Mouse (Mus musculus) neural tube, embryonic 15.5 days (tissue): ENCODE measurements at regions not wholly inside any gene's neighbourhood (a gene's known extent, or its start where the extent isn't known, plus 50 kb on each side); places are given as distances from the start of the nearest gene placed in this dataset.
"Not testable (repeated sequence)": the region's sequence is repeated elsewhere in the genome, so short reads cannot be mapped to it uniquely, and the experiment has no call there.

ENCODE experiments used
- ATAC-seq: fragments of 200-750 bp; cut with Nextera tagmentation; 2 replicates; pipeline ENCODE4 v1.8.0; 2017; ENCODE audit warnings: mild to moderate bottlenecking, moderate TSS enrichment, moderate library complexity; ENCODE audit not compliant: low FRiP score
- H3K27ac ChIP-seq: fragments of 300-500 bp; sonication (generic); replicated peaks from 2 replicates; pipeline ENCODE4 v1.5.1; 2015; ENCODE audit warnings: mild to moderate bottlenecking, inconsistent platforms
- H3K27me3 ChIP-seq: fragments of 300-500 bp; sonication (generic); replicated peaks from 2 replicates; pipeline ENCODE4 v1.6.1; 2015; ENCODE audit warnings: inconsistent platforms
- H3K36me3 ChIP-seq: fragments of 300-500 bp; sonication (generic); 2 replicates; pipeline ENCODE4 v1.6.1; 2015; ENCODE audit warnings: inconsistent platforms
- H3K4me1 ChIP-seq: fragments of 300-500 bp; sonication (generic); 2 replicates; pipeline ENCODE4 v1.6.1; 2015; ENCODE audit warnings: inconsistent platforms
- H3K4me2 ChIP-seq: fragments of 300-500 bp; sonication (generic); 2 replicates; pipeline ENCODE4 v1.6.1; 2015; ENCODE audit warnings: inconsistent platforms, mild to moderate bottlenecking, moderate library complexity
- H3K4me3 ChIP-seq: fragments of 300-500 bp; sonication (generic); replicated peaks from 2 replicates; pipeline ENCODE4 v1.5.1; 2015; ENCODE audit warnings: mild to moderate bottlenecking, inconsistent platforms
- H3K9ac ChIP-seq: fragments of 300-500 bp; sonication (generic); replicated peaks from 2 replicates; pipeline ENCODE4 v1.6.1; 2015; ENCODE audit warnings: mild to moderate bottlenecking, inconsistent platforms
- H3K9me3 ChIP-seq: fragments of 300-500 bp; sonication (generic); replicated peaks from 2 replicates; pipeline ENCODE4 v1.6.1; 2016; ENCODE audit warnings: inconsistent platforms
- WGBS: fragments of 180-500 bp; shearing (Covaris S2); methylation state at CpG from one replicate; pipeline ENCODE4 v1.1.7; 2015; ENCODE audit warnings: mixed read lengths; 5-methylcytosine and 5-hydroxymethylcytosine counted together

DNA sequence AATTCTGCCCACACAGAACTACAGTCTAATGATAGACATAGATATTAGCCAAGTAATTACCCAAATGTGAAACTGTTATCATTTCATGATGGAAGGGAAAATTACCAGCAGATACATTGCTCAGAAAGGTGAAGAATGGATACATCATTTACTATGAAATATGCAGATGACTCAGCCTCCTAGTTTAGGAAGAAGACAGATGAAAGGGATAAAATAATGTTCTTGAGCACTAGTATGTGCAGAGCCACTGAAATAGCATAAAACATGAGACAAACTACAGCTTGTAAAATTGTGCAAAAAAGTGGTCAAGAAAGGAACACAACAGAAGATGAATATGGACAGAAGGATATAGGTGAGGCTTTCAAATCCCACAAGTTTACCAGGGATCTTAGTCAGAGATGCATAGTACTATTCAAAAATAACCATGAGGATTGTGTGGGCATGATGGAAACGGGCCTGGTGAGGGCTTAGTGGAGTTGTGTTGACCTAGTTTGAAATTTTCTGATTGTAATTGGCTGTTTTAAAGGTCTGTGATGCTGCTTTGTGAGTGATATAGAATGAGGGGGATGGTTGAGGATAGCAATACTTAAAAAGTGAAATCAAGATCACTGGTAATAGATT, 883.3 kb downstream of the Dnajb9 start:
- ATAC-seq: no peak
- Histone ChIP-seq H3K4me2 (no peak overlapping the region), H3K9ac (no peak overlapping the region), H3K27ac (no peak overlapping the region), H3K27me3 (no peaks in the 10 kb centered on the region), H3K9me3 (no peaks in the 10 kb centered on the region), H3K4me1 (no peaks in the 10 kb centered on the region), H3K4me3 (no peak overlapping the region), H3K36me3 (no peaks in the 10 kb centered on the region)
- WGBS: 81% methylated on average over 1 of the region's 1 CpGs

DNA sequence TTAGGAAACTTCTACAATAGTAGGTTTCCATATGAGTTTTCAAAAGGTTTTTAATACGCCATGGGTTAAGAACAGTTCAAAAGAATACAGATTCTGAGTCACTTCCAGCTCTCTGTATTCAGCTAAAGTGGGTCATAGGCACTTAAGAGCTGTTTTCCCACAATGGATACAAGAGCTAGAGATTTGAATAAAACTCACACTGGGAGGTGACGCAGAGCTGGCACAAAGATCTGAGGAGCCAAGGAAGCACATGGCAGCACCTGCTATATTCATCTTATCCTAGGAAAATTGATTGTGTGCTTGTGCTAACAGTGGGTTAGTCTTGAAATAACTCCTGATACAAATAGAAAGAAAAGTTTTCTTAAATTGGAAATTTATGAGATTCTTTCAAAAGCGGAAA, 899.8 kb downstream of the Dnajb9 start:
- no peak overlapping the region for H3K4me3 ChIP-seq
- no peaks in the 10 kb centered on the region for H3K36me3 ChIP-seq
- no peaks in the 10 kb centered on the region for H3K27me3 ChIP-seq
- ATAC-seq: no peak
- 86% methylated on average over 3 of the region's 3 CpGs for WGBS
- no peaks in the 10 kb centered on the region for H3K9me3 ChIP-seq
- no peaks in the 10 kb centered on the region for H3K4me1 ChIP-seq
- no peak overlapping the region for H3K4me2 ChIP-seq
- H3K27ac ChIP-seq: no peak overlapping the region
- H3K9ac ChIP-seq: no peak overlapping the region

DNA sequence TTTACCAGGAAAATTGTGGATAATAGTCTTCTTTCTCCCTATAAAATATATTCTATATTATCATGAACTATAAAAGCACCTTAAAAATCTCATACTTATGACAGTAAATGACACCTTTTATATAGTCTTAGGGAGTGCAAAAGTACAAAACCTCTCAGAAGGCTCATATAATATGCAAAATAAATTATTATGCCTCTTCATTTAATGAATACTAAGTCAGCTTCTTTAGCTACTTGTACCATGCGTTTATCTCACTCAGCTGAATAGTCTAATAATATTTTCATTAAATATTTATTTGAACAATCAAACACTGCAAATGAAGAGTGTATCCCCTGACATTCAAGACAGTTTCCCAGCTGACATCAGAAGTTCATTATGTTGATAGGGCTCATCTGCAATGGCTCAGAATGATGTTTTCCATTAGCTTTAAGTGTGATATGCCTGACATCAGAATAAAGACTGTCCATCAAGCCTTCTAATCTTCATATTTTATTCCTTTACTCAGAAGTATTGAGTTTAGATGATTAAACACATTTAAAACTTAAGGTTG, 903.5 kb downstream of the Dnajb9 start:
- WGBS: 55% methylated on average over 1 of the region's 1 CpGs
- Histone ChIP-seq H3K4me3 (no peak overlapping the region), H3K4me2 (no peak overlapping the region), H3K27ac (no peak overlapping the region), H3K9me3 (no peaks in the 10 kb centered on the region), H3K27me3 (no peaks in the 10 kb centered on the region), H3K4me1 (no peaks in the 10 kb centered on the region), H3K9ac (no peak overlapping the region), H3K36me3 (no peaks in the 10 kb centered on the region)
- no peak for ATAC-seq

DNA sequence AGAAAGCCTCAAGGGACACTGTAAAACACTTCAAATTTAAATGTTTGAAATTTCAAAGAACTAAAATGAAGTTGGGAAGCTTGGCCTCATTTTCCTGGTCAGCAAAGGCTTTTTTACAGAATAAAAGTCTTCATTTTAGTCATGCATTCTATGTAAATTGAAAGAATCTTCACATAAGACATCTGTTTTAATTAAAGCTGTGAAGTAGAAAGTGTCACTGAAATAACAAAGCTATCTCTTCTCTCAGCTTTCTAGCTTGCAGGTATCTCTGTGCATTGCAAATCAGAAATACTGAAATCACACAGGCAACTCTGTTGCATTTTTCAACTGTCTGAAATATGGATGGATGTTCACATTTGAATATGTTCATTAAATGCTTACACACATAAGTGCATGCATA, 909.6 kb downstream of the Dnajb9 start:
- no peak overlapping the region for H3K4me3 ChIP-seq
- no peaks in the 10 kb centered on the region for H3K36me3 ChIP-seq
- H3K4me1 ChIP-seq: no peaks in the 10 kb centered on the region
- no peaks in the 10 kb centered on the region for H3K27me3 ChIP-seq
- H3K9ac ChIP-seq: no peak overlapping the region
- no peak overlapping the region for H3K27ac ChIP-seq
- no peaks in the 10 kb centered on the region for H3K9me3 ChIP-seq
- no peak for ATAC-seq
- no peak overlapping the region for H3K4me2 ChIP-seq

DNA sequence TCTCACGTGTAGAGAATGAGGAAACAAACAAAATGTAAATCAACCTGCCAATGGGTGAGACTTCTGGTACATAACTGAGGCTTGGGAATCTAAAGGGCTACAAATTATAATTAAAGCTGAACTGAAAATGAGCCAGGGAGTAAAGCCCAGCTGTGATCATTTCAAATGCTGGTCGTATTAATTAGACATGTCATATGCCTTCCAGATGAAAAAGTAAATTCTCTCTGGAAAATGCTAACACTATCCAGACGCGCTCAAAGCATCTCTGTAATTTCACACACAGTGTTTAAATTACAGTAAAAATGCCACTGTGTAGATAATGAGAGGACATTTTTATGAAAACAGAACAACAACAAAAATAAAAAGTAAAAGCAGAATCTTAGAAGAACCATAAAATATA, 929.7 kb downstream of the Dnajb9 start:
- Histone ChIP-seq H3K9ac (no peak overlapping the region), H3K36me3 (no peaks in the 10 kb centered on the region), H3K4me2 (no peak overlapping the region), H3K27me3 (no peaks in the 10 kb centered on the region), H3K9me3 (no peaks in the 10 kb centered on the region), H3K27ac (no peak overlapping the region), H3K4me1 (no peaks in the 10 kb centered on the region), H3K4me3 (no peak overlapping the region)
- ATAC-seq: no peak
- 34% methylated on average over 4 of the region's 4 CpGs for WGBS

DNA sequence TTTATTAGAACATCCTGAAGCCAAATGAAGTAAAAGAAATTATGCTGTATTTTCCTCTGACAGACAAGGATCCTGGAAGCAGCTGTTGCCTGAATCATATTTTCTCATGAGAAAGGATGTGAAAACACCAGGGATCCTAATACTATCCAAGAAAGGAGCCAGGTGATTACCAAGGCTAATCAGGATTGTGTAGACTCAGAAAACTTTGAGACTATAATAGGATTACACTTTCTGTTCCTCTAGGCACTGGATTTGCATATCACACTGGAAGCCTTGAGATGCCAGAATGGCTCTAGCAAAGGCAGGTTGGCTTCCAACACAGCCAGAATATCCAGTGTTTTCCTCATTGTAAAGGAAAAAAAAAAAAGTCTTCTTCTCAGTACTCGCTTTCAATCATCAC, 945.1 kb downstream of the Dnajb9 start:
- Histone ChIP-seq H3K4me3 (no peak overlapping the region), H3K4me1 (no peaks in the 10 kb centered on the region), H3K27me3 (no peaks in the 10 kb centered on the region), H3K36me3 (no peaks in the 10 kb centered on the region), H3K27ac (no peak overlapping the region), H3K4me2 (no peak overlapping the region), H3K9me3 (no peaks in the 10 kb centered on the region), H3K9ac (no peak overlapping the region)
- 89% methylated on average over 1 of the region's 1 CpGs for WGBS
- no peak for ATAC-seq

DNA sequence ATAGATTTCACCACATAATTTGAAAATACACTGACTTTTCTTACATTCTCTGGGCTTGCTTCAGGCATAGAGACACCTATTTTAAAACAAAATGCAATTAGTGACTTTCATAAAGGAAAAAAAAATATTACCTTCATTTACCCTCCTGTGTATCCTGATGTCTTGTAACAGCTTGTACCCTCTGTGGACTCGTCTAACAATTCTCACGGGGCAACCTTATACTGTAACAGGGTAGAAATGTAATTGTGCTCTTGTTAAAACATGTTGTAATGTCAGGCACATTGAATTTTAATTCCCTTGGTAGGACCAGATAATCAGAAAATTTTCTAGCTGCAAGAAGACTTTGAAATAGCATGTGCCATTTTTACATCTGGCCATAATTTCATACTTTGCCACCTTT, 946.3 kb downstream of the Dnajb9 start:
- no peak overlapping the region for H3K4me3 ChIP-seq
- H3K36me3 ChIP-seq: no peaks in the 10 kb centered on the region
- no peak for ATAC-seq
- no peaks in the 10 kb centered on the region for H3K9me3 ChIP-seq
- H3K4me1 ChIP-seq: no peaks in the 10 kb centered on the region
- no peak overlapping the region for H3K27ac ChIP-seq
- no peaks in the 10 kb centered on the region for H3K27me3 ChIP-seq
- no peak overlapping the region for H3K4me2 ChIP-seq
- H3K9ac ChIP-seq: no peak overlapping the region
- 55% methylated on average over 2 of the region's 2 CpGs for WGBS

DNA sequence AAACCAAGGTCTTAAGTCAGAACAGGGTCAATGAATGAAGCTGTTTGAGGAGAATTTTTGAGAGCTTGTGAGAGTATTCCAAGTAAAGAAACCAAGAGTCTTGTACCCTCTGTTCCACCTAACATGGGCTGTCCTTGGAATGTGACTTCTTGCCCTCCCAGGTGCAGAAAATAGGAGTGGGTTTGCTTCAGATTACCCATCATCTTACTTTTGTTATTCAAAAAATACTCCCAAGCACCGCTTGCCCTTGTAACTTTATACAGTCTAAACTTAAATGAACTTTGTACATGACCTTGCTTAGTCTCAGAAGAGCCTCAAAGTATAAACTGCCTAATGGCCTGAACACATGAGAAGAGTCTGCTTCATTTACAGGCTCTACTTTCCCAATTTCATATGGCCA, 984.2 kb downstream of the Dnajb9 start:
- H3K9me3 ChIP-seq: no peaks in the 10 kb centered on the region
- no peaks in the 10 kb centered on the region for H3K36me3 ChIP-seq
- 90% methylated on average over 1 of the region's 1 CpGs for WGBS
- H3K4me3 ChIP-seq: no peak overlapping the region
- H3K9ac ChIP-seq: no peak overlapping the region
- H3K27ac ChIP-seq: no peak overlapping the region
- H3K4me1 ChIP-seq: peaks cover 9% of the 10 kb centered on the region; the same call in 1 of the 2 replicates
- no peaks in the 10 kb centered on the region for H3K27me3 ChIP-seq
- no peak overlapping the region for H3K4me2 ChIP-seq
- no peak for ATAC-seq

DNA sequence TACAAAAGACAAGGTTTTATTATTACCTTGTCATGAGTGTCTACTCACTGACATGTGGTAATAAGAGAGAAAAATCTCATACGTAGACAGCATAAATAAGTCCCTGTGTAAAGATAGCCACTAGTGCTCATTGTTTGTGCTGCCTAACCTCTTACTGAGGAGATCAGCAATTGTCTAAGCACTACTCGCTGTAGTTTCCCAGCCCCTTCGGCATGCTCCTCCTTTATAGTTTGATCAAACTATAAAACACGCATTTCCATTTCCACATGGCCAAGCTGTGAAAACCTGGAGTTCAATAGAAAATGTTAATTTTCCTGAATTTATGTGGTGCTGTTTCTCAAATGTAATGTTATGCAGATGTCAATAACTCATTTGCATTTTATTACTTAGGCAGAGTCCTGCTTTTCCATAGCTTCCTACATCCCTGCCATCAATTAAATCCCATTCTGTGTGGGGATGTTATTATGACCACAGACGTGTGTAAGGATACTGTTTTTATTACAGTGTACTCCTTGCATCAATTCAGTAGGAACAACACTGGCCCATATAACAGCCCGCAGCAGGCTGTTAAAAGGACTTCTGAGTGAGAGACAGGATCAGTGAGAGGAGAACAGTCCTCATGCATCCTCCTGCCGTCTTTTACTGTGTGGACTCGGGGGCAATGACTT, 986.2 kb downstream of the Dnajb9 start:
- no peaks in the 10 kb centered on the region for H3K27me3 ChIP-seq
- H3K4me1 ChIP-seq: peaks cover 9% of the 10 kb centered on the region; the same call in 1 of the 2 replicates
- H3K9ac ChIP-seq: no peak overlapping the region
- peak; percentile 45; the same call in 1 of the 2 replicates for ATAC-seq
- no peak overlapping the region for H3K27ac ChIP-seq
- no peaks in the 10 kb centered on the region for H3K36me3 ChIP-seq
- H3K4me2 ChIP-seq: peak overlapping the region; percentile 38
- WGBS: 15% methylated on average over 8 of the region's 8 CpGs
- no peak overlapping the region for H3K4me3 ChIP-seq
- H3K9me3 ChIP-seq: no peaks in the 10 kb centered on the region

DNA sequence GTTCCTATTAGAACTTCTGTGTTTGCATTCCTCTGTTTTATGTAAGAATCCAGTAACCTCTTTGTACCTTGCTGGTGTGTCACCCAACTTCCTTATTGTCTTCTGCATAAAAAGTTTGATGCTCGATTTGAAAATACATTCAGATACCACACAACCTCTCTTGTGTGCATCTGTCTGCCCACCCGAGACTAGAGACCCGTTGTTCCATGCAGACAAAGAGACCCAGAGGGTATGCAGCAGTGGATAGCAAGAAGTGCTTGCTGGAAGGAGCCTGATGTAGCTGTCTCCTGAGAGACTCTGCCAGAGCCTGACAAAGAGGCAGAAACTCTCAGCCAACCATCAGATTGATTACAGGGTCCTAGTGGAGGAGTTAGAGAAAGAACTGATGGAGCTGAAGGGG, 997.8 kb downstream of the Dnajb9 start:
- H3K4me3 ChIP-seq, H3K27me3 ChIP-seq, H3K36me3 ChIP-seq, H3K4me1 ChIP-seq, H3K9me3 ChIP-seq, H3K27ac ChIP-seq, H3K4me2 ChIP-seq, H3K9ac ChIP-seq, ATAC-seq: not testable (repeated sequence)
- 88% methylated on average over 3 of the region's 3 CpGs for WGBS

DNA sequence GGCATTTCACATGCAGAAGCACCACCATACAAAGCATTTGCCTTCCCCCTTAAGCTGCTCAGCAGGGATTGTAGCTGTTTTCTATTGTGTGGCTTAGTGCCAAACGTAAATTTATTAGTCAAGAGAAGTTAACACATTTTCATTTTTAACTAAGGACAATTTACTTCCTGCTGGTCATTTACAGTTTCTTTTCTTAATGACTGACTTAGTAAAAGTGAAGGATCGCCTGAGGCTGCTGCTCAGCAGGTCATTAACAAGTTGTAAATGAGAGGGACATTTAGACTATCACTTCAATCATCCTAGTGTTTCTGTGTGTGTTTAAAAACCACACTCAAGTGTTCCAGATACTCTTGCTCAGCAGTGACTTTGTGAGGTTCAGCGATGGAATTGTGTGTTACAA, 1005.5 kb downstream of the Dnajb9 start:
- Histone ChIP-seq H3K27ac (no peak overlapping the region), H3K4me3 (no peak overlapping the region), H3K4me1 (no peaks in the 10 kb centered on the region), H3K9ac (no peak overlapping the region), H3K9me3 (no peaks in the 10 kb centered on the region), H3K36me3 (no peaks in the 10 kb centered on the region), H3K4me2 (no peak overlapping the region), H3K27me3 (no peaks in the 10 kb centered on the region)
- 8% methylated on average over 3 of the region's 3 CpGs for WGBS
- no peak for ATAC-seq
